Mouse (Mus musculus): ENCODE measurements at regions not wholly inside any gene's neighbourhood (a gene's known extent, or its start where the extent isn't known, plus 50 kb on each side); places are given as distances from the start of the nearest gene placed in this dataset.

GRCm38 (mm10) chr5:119337739-119338138 is 332.7 kb upstream of the Tbx3 start:
- Histone ChIP-seq H3K9ac (ENCODE audit: low read depth, low read length) (no peak overlapping the region), H3K27ac (replicated peaks; ENCODE audit: low read depth, low read length) (no peak overlapping the region), H3K27me3 (replicated peaks; ENCODE audit: control insufficient read depth, insufficient read depth, low read length) (no peaks in the 10 kb centered on the region), H3K4me2 (ENCODE audit: low read depth, low read length) (no peak overlapping the region), H3K4me3 (ENCODE audit: low read depth, low read length) (no peak overlapping the region), H3K4me1 (ENCODE audit: control insufficient read depth, insufficient read depth, low read length) (no peaks in the 10 kb centered on the region), H3K9me3 (ENCODE audit: control insufficient read depth, low read length) (no peaks in the 10 kb centered on the region), H3K36me3 (ENCODE audit: control insufficient read depth, insufficient read depth, low read length) (no peaks in the 10 kb centered on the region)
- WGBS: 92% methylated on average over 4 of the region's 4 CpGs
- ATAC-seq (ENCODE audit: low read depth) (no peak), DNase-seq (ENCODE audit: low spot score) (no peak)

- ATAC-seq (ENCODE audit: low read depth) (no peak), DNase-seq (ENCODE audit: low spot score) (no peak)
- 88% methylated on average over 6 of the region's 6 CpGs for WGBS
- no peak overlapping the region for H3K4me2 ChIP-seq (ENCODE audit: low read depth, low read length)
- no peaks in the 10 kb centered on the region for H3K9me3 ChIP-seq (ENCODE audit: control insufficient read depth, low read length)
- H3K4me3 ChIP-seq (ENCODE audit: low read depth, low read length): no peak overlapping the region
- H3K4me1 ChIP-seq (ENCODE audit: control insufficient read depth, insufficient read depth, low read length): no peaks in the 10 kb centered on the region
- no peaks in the 10 kb centered on the region for H3K36me3 ChIP-seq (ENCODE audit: control insufficient read depth, insufficient read depth, low read length)
- H3K27me3 ChIP-seq (replicated peaks; ENCODE audit: control insufficient read depth, insufficient read depth, low read length): no peaks in the 10 kb centered on the region
- no peak overlapping the region for H3K9ac ChIP-seq (ENCODE audit: low read depth, low read length)
- H3K27ac ChIP-seq (replicated peaks; ENCODE audit: low read depth, low read length): no peak overlapping the region
Observed at GRCm38 (mm10) chr5:119338711-119339110, 331.8 kb upstream of the Tbx3 start.

- 69% methylated on average over 4 of the region's 4 CpGs for WGBS
- Histone ChIP-seq H3K27me3 (replicated peaks; ENCODE audit: control insufficient read depth, insufficient read depth, low read length) (no peaks in the 10 kb centered on the region), H3K4me3 (ENCODE audit: low read depth, low read length) (no peak overlapping the region), H3K9ac (ENCODE audit: low read depth, low read length) (no peak overlapping the region), H3K4me1 (ENCODE audit: control insufficient read depth, insufficient read depth, low read length) (no peaks in the 10 kb centered on the region), H3K9me3 (ENCODE audit: control insufficient read depth, low read length) (no peaks in the 10 kb centered on the region), H3K4me2 (ENCODE audit: low read depth, low read length) (no peak overlapping the region), H3K27ac (replicated peaks; ENCODE audit: low read depth, low read length) (no peak overlapping the region), H3K36me3 (ENCODE audit: control insufficient read depth, insufficient read depth, low read length) (no peaks in the 10 kb centered on the region)
- DNase-seq (ENCODE audit: low spot score) (no peak), ATAC-seq (ENCODE audit: low read depth) (no peak)
Observed at GRCm38 (mm10) chr5:119348303-119348702, 322.2 kb upstream of the Tbx3 start.

- no peaks in the 10 kb centered on the region for H3K36me3 ChIP-seq (ENCODE audit: control insufficient read depth, insufficient read depth, low read length)
- H3K9ac ChIP-seq (ENCODE audit: low read depth, low read length): no peak overlapping the region
- H3K27me3 ChIP-seq (replicated peaks; ENCODE audit: control insufficient read depth, insufficient read depth, low read length): no peaks in the 10 kb centered on the region
- 79% methylated on average over 6 of the region's 6 CpGs for WGBS
- H3K4me2 ChIP-seq (ENCODE audit: low read depth, low read length): no peak overlapping the region
- no peak for ATAC-seq (ENCODE audit: low read depth)
- H3K4me3 ChIP-seq (ENCODE audit: low read depth, low read length): no peak overlapping the region
- DNase-seq (ENCODE audit: low spot score): no peak
- H3K27ac ChIP-seq (replicated peaks; ENCODE audit: low read depth, low read length): no peak overlapping the region
- H3K4me1 ChIP-seq (ENCODE audit: control insufficient read depth, insufficient read depth, low read length): no peaks in the 10 kb centered on the region
- H3K9me3 ChIP-seq (ENCODE audit: control insufficient read depth, low read length): no peaks in the 10 kb centered on the region
Observed at GRCm38 (mm10) chr5:119349395-119349794, 321.1 kb upstream of the Tbx3 start.

- DNase-seq (ENCODE audit: low spot score): no peak
Observed at GRCm38 (mm10) chr5:119350325-119350915, 320.0 kb upstream of the Tbx3 start.

GRCm38 (mm10) chr5:119355471-119355870 is 315.0 kb upstream of the Tbx3 start:
- Histone ChIP-seq H3K36me3 (ENCODE audit: control insufficient read depth, insufficient read depth, low read length) (no peaks in the 10 kb centered on the region), H3K9me3 (ENCODE audit: control insufficient read depth, low read length) (no peaks in the 10 kb centered on the region), H3K4me2 (ENCODE audit: low read depth, low read length) (no peak overlapping the region), H3K27ac (replicated peaks; ENCODE audit: low read depth, low read length) (no peak overlapping the region), H3K4me1 (ENCODE audit: control insufficient read depth, insufficient read depth, low read length) (no peaks in the 10 kb centered on the region), H3K9ac (ENCODE audit: low read depth, low read length) (no peak overlapping the region), H3K4me3 (ENCODE audit: low read depth, low read length) (no peak overlapping the region), H3K27me3 (replicated peaks; ENCODE audit: control insufficient read depth, insufficient read depth, low read length) (no peaks in the 10 kb centered on the region)
- no peak for ATAC-seq (ENCODE audit: low read depth)
- no peak for DNase-seq (ENCODE audit: low spot score)
- WGBS: 91% methylated on average over 10 of the region's 10 CpGs

More at GRCm38 (mm10) chr5:119350325-119350915, 320.0 kb upstream of the Tbx3 start:
- Histone ChIP-seq H3K4me1 (ENCODE audit: control insufficient read depth, insufficient read depth, low read length) (no peaks in the 10 kb centered on the region), H3K27ac (replicated peaks; ENCODE audit: low read depth, low read length) (no peak overlapping the region), H3K4me3 (ENCODE audit: low read depth, low read length) (no peak overlapping the region), H3K9me3 (ENCODE audit: control insufficient read depth, low read length) (no peaks in the 10 kb centered on the region), H3K27me3 (replicated peaks; ENCODE audit: control insufficient read depth, insufficient read depth, low read length) (no peaks in the 10 kb centered on the region), H3K4me2 (ENCODE audit: low read depth, low read length) (no peak overlapping the region), H3K36me3 (ENCODE audit: control insufficient read depth, insufficient read depth, low read length) (no peaks in the 10 kb centered on the region), H3K9ac (ENCODE audit: low read depth, low read length) (no peak overlapping the region)
- WGBS: 50% methylated on average over 8 of the region's 8 CpGs
- ATAC-seq (ENCODE audit: low read depth): no peak

- DNase-seq (ENCODE audit: low spot score) (no peak), ATAC-seq (ENCODE audit: low read depth) (no peak)
- WGBS: 72% methylated on average over 5 of the region's 5 CpGs
- H3K4me1 ChIP-seq (ENCODE audit: control insufficient read depth, insufficient read depth, low read length): no peaks in the 10 kb centered on the region
- no peaks in the 10 kb centered on the region for H3K36me3 ChIP-seq (ENCODE audit: control insufficient read depth, insufficient read depth, low read length)
- no peaks in the 10 kb centered on the region for H3K27me3 ChIP-seq (replicated peaks; ENCODE audit: control insufficient read depth, insufficient read depth, low read length)
- no peak overlapping the region for H3K4me2 ChIP-seq (ENCODE audit: low read depth, low read length)
- H3K4me3 ChIP-seq (ENCODE audit: low read depth, low read length): no peak overlapping the region
- H3K27ac ChIP-seq (replicated peaks; ENCODE audit: low read depth, low read length): no peak overlapping the region
- no peak overlapping the region for H3K9ac ChIP-seq (ENCODE audit: low read depth, low read length)
- H3K9me3 ChIP-seq (ENCODE audit: control insufficient read depth, low read length): no peaks in the 10 kb centered on the region
Observed at GRCm38 (mm10) chr5:119356051-119356450, 314.4 kb upstream of the Tbx3 start.

GRCm38 (mm10) chr5:119359709-119360108 is 310.8 kb upstream of the Tbx3 start:
- DNase-seq (ENCODE audit: low spot score) (no peak), ATAC-seq (ENCODE audit: low read depth) (no peak)
- H3K9ac ChIP-seq (ENCODE audit: low read depth, low read length): no peak overlapping the region
- H3K4me3 ChIP-seq (ENCODE audit: low read depth, low read length): no peak overlapping the region
- H3K4me1 ChIP-seq (ENCODE audit: control insufficient read depth, insufficient read depth, low read length): no peaks in the 10 kb centered on the region
- WGBS: 47% methylated on average over 5 of the region's 5 CpGs
- no peaks in the 10 kb centered on the region for H3K36me3 ChIP-seq (ENCODE audit: control insufficient read depth, insufficient read depth, low read length)
- H3K9me3 ChIP-seq (ENCODE audit: control insufficient read depth, low read length): no peaks in the 10 kb centered on the region
- no peak overlapping the region for H3K4me2 ChIP-seq (ENCODE audit: low read depth, low read length)
- no peak overlapping the region for H3K27ac ChIP-seq (replicated peaks; ENCODE audit: low read depth, low read length)
- no peaks in the 10 kb centered on the region for H3K27me3 ChIP-seq (replicated peaks; ENCODE audit: control insufficient read depth, insufficient read depth, low read length)

- ATAC-seq (ENCODE audit: low read depth): no peak
- H3K27me3 ChIP-seq (replicated peaks; ENCODE audit: control insufficient read depth, insufficient read depth, low read length): no peaks in the 10 kb centered on the region
Observed at GRCm38 (mm10) chr5:119360351-119360750, 310.1 kb upstream of the Tbx3 start.

More at GRCm38 (mm10) chr5:119360351-119360750, 310.1 kb upstream of the Tbx3 start:
- no peak overlapping the region for H3K4me3 ChIP-seq (ENCODE audit: low read depth, low read length)
- H3K36me3 ChIP-seq (ENCODE audit: control insufficient read depth, insufficient read depth, low read length): no peaks in the 10 kb centered on the region
- no peak overlapping the region for H3K9ac ChIP-seq (ENCODE audit: low read depth, low read length)
- no peak for DNase-seq (ENCODE audit: low spot score)
- 88% methylated on average over 2 of the region's 2 CpGs for WGBS
- H3K4me1 ChIP-seq (ENCODE audit: control insufficient read depth, insufficient read depth, low read length): no peaks in the 10 kb centered on the region
- no peak overlapping the region for H3K4me2 ChIP-seq (ENCODE audit: low read depth, low read length)
- H3K27ac ChIP-seq (replicated peaks; ENCODE audit: low read depth, low read length): no peak overlapping the region
- no peaks in the 10 kb centered on the region for H3K9me3 ChIP-seq (ENCODE audit: control insufficient read depth, low read length)

Data from embryonic facial prominence, embryonic 14.5 days (tissue).